Mouse (Mus musculus) stomach, postnatal 0 days (tissue): Measurements from ENCODE around the gene Cdiptos. TPM values are rescaled to one million over a fixed set of nuclear protein-coding genes. Genes with fewer than 3 reads are reported as not detected.

Experiments
- ATAC-seq: fragments of 200-750 bp; cut with Nextera tagmentation; 2 replicates; pipeline ENCODE4 v1.8.0; 2017; ENCODE audit not compliant: low FRiP score, low TSS enrichment
- DNase-seq: peaks from one replicate; pipeline ENCODE4 v3.0.0-alpha.2; 2016; ENCODE audit warnings: low spot score
- H3K27ac ChIP-seq: fragments of 300-500 bp; sonication (generic); replicated peaks from 2 replicates; pipeline ENCODE4 v1.5.1; 2014; ENCODE audit warnings: mild to moderate bottlenecking, control low read depth
- H3K27me3 ChIP-seq: fragments of 300-500 bp; sonication (generic); 2 replicates; pipeline ENCODE4 v1.6.1; 2014; ENCODE audit warnings: low read length; ENCODE audit not compliant: control insufficient read depth, insufficient read depth
- H3K36me3 ChIP-seq: fragments of 300-500 bp; sonication (generic); 2 replicates; pipeline ENCODE4 v1.6.1; 2014; ENCODE audit warnings: low read length, mixed read lengths; ENCODE audit not compliant: control insufficient read depth, insufficient read depth
- H3K4me1 ChIP-seq: fragments of 300-500 bp; sonication (generic); replicated peaks from 2 replicates; pipeline ENCODE4 v1.6.1; 2014; ENCODE audit warnings: antibody characterized with exemption; ENCODE audit not compliant: control insufficient read depth, insufficient read depth
- H3K4me2 ChIP-seq: fragments of 300-500 bp; sonication (generic); replicated peaks from 2 replicates; pipeline ENCODE4 v1.6.1; 2014; ENCODE audit warnings: low read depth, mild to moderate bottlenecking, control low read depth, moderate library complexity
- H3K4me3 ChIP-seq: fragments of 300-500 bp; sonication (generic); 2 replicates; pipeline ENCODE4 v1.5.1; 2014; ENCODE audit warnings: low read depth, low read length, control low read depth
- H3K9ac ChIP-seq: fragments of 300-500 bp; sonication (generic); 2 replicates; pipeline ENCODE4 v1.6.1; 2014; ENCODE audit warnings: mild to moderate bottlenecking, low read length, control low read depth, mixed read lengths
- H3K9me3 ChIP-seq: fragments of 300-500 bp; sonication (generic); 2 replicates; pipeline ENCODE4 v1.6.1; 2016; ENCODE audit warnings: low read length; ENCODE audit not compliant: control insufficient read depth
- CTCF ChIP-seq: IDR thresholded peaks from 2 replicates; pipeline ENCODE4 v1.5.1; 2016; ENCODE audit warnings: antibody characterized with exemption, low read depth, mild to moderate bottlenecking, moderate library complexity
- EP300 ChIP-seq: optimal IDR thresholded peaks from 2 replicates; pipeline ENCODE3; 2016; ENCODE audit warnings: antibody characterized with exemption
- WGBS: fragments of 180-500 bp; shearing (Covaris S2); extraction: QIAGEN DNeasy Blood & Tissue Kit; methylation state at CpG from one replicate; pipeline ENCODE4 v1.1.7; 2014; 5-methylcytosine and 5-hydroxymethylcytosine counted together
- polyA plus RNA-seq: library from polyadenylated mRNA; unstranded; fragments of >200 nt; fragmentation: Nextera tagmentation; extraction: Ambion mirVana; gene quantifications from 2 replicates; pipeline ENCODE4 v1.2.1, GENCODE M21; 2015

The Cdiptos gene
- polyA plus RNA-seq, 1 experiment from 2014 or later = 1.7 TPM

DNA sequence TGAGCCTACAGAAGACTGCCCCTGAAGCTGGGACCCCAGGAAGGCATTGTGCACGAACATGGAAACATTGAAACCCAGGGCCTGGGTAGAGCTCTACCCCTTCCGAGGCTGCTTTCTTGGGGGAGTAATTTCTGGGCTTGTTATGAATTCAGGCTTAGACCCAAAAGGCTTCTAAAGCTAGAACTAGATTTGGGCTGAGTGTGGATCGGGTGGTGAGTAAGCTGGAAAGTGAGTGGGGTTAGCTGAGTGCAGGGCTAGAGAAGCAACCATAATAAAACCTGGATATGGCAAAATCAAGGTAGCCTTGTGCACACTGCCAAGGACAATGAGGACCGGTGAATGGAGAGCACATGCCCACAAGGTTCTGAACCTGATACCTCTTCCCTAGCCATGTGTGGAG, 13.9 kb downstream of the Cdiptos start:
- Histone ChIP-seq H3K4me1 (no peaks in the 10 kb centered on the region), H3K9me3 (no peaks in the 10 kb centered on the region), H3K27me3 (no peaks in the 10 kb centered on the region), H3K4me2 (no peak overlapping the region), H3K36me3 (no peaks in the 10 kb centered on the region), H3K27ac (no peak overlapping the region), H3K9ac (no peak overlapping the region), H3K4me3 (no peak overlapping the region)
- no peak for TF ChIP-seq EP300
- TF ChIP-seq CTCF = no peak
- WGBS = 87% methylated on average over 4 of the region's 4 CpGs
- no peak for DNase-seq
- ATAC-seq = no peak

DNA sequence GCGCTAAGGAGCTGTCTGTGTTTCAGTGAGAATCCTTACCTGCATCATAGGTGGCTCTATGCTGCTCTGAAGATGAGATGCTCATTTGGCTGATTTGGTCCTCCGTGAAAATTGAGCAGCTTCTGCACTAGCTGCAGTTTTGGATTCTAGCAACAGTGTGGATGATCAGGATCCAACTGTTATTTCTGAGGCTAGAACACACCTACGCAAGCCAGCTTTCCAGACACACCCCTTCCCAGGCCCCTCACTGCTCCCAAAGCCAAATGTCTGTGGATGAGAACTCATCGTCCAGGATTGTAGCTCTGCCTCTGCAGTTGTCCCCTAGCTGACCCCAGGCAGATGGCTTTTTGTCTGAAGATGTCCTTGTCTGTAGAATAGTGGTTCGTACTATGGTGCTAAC, 14.8 kb downstream of the Cdiptos start:
- TF ChIP-seq EP300 (no peak), CTCF (no peak)
- Histone ChIP-seq H3K36me3 (no peaks in the 10 kb centered on the region), H3K27me3 (no peaks in the 10 kb centered on the region), H3K9me3 (no peaks in the 10 kb centered on the region), H3K4me2 (no peak overlapping the region), H3K27ac (no peak overlapping the region), H3K9ac (no peak overlapping the region), H3K4me1 (no peaks in the 10 kb centered on the region), H3K4me3 (no peak overlapping the region)
- WGBS = 82% methylated on average over 5 of the region's 5 CpGs
- no peak for DNase-seq
- no peak for ATAC-seq

DNA sequence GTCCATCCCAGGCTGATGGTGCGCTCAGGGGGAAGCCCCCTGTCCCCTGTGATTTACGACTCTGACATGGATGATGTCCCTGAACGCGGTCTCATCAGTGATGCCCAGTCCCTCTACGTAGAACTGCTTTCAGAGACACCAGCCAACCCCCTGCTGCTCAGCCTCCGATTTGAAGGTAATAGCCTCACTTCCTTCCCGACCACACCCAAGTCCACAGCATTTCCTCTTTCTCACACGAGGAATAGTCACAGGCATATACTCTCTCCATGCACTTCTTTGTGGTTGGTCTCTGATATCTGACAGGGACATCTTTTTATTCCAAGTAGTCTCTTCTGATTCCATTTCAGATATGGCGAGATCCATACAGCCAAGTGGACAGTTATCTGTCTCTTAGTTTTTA, 16.1 kb downstream of the Cdiptos start:
- Histone ChIP-seq H3K4me1 (no peaks in the 10 kb centered on the region), H3K36me3 (no peaks in the 10 kb centered on the region), H3K4me3 (no peak overlapping the region), H3K9ac (no peak overlapping the region), H3K27ac (no peak overlapping the region), H3K27me3 (no peaks in the 10 kb centered on the region), H3K9me3 (no peaks in the 10 kb centered on the region), H3K4me2 (no peak overlapping the region)
- DNase-seq = no peak
- no peak for ATAC-seq
- WGBS = 52% methylated on average over 9 of the region's 9 CpGs
- TF ChIP-seq CTCF (no peak), EP300 (no peak)

DNA sequence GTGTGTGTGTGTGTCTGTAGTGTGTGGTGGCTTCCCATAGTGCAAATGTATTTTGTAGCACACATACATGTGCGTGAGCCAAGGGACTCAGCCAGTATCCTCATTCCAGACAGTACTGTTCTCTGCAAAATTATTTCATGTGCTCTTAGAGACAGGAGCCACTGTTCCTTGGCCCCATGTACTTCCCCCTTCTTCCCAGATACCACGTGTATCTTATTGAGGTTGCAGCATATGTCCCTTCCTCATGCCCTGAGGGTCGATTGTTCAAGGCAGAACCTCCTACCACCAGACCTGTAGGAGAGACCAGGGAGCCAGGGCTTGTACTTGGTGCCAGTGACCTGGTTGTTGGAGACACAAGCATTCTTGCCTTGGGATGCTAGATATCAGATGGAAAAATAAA, 20.8 kb downstream of the Cdiptos start:
- no peak for ATAC-seq
- Histone ChIP-seq H3K4me1 (no peaks in the 10 kb centered on the region), H3K36me3 (no peaks in the 10 kb centered on the region), H3K4me2 (no peak overlapping the region), H3K27ac (no peak overlapping the region), H3K9ac (no peak overlapping the region), H3K4me3 (no peak overlapping the region), H3K9me3 (no peaks in the 10 kb centered on the region), H3K27me3 (no peaks in the 10 kb centered on the region)
- DNase-seq = no peak
- WGBS = 58% methylated on average over 3 of the region's 3 CpGs
- no peak for TF ChIP-seq CTCF
- TF ChIP-seq EP300 = no peak

DNA sequence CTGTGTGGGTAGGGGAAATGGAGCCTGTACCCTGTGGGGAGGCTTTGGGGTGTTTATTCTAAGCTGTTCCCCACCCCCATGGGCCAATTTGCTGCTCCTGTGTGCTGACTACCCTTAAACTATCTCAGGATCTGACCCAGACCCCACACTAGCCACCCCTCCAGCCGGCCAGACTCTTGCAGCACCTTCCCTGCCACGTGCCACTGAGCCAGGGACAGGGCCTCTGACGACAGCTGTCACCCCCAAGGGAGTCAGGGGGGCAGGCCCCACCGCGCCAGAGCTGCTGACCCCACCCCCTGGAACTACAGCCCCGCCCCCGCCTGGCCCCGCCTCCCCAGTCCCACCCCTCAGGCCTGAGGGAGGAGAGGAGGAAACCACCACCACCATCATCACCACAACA, 23.3 kb downstream of the Cdiptos start:
- DNase-seq (no peak), ATAC-seq (no peak)
- Histone ChIP-seq H3K27ac (no peak overlapping the region), H3K27me3 (no peaks in the 10 kb centered on the region), H3K4me3 (no peak overlapping the region), H3K4me1 (no peaks in the 10 kb centered on the region), H3K36me3 (no peaks in the 10 kb centered on the region), H3K9me3 (no peaks in the 10 kb centered on the region), H3K9ac (no peak overlapping the region), H3K4me2 (no peak overlapping the region)
- WGBS = 2% methylated on average over 8 of the region's 8 CpGs
- TF ChIP-seq CTCF (no peak), EP300 (no peak)

DNA sequence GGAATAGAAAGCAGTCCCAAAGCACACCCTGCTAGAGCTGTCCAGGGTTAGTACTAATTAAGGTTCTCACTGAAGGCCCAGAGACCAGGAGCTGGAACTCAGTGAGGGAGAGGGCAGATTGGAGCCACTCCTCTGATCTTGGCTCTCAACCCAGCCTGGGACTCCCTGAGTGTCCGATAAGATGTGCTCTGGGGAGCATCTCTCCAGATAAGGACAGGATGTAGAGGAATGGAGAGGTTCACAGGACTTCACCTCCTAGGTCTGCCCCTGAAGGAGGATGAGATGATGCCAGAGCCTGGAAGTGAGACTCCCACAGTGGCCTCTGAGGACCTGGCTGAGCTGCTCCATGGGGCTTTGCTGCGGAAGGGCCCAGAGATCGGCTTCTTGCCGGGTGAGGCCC, 24.2 kb downstream of the Cdiptos start:
- Histone ChIP-seq H3K36me3 (no peaks in the 10 kb centered on the region), H3K9me3 (no peaks in the 10 kb centered on the region), H3K4me2 (no peak overlapping the region), H3K9ac (no peak overlapping the region), H3K4me3 (no peak overlapping the region), H3K27ac (no peak overlapping the region), H3K4me1 (no peaks in the 10 kb centered on the region), H3K27me3 (no peaks in the 10 kb centered on the region)
- ATAC-seq = no peak
- WGBS = 26% methylated on average over 4 of the region's 4 CpGs
- no peak for TF ChIP-seq CTCF
- no peak for TF ChIP-seq EP300
- no peak for DNase-seq
